Mouse (Mus musculus) hindlimb bud, embryonic 11.5 days (tissue): ENCODE data around the gene Gm17509.

Experiments used
- DNase-seq: peaks from one replicate; pipeline ENCODE4 v3.0.0-alpha.2; 2012; ENCODE audit warnings: low read depth, low spot score; ENCODE audit errors: extremely low spot score

The Gm17509 gene

GRCm38 (mm10) chr13:117220501-117221321 lies at the start of gene Gm17509:
Gene Gm17509 (minus strand): TSS chr13:117221075.
- no peak for DNase-seq

- no peak for DNase-seq
Measured at GRCm38 (mm10) chr13:117267963-117268362, 47.1 kb upstream of the Gm17509 start.

GRCm38 (mm10) chr13:117266156-117266555 lies 45.3 kb upstream of the Gm17509 start:
- no peak for DNase-seq

- DNase-seq = no peak
Measured at GRCm38 (mm10) chr13:117260704-117261103, 39.8 kb upstream of the Gm17509 start.

GRCm38 (mm10) chr13:117242621-117243020 lies 21.7 kb upstream of the Gm17509 start:
- DNase-seq = no peak

GRCm38 (mm10) chr13:117242063-117242462 lies 21.2 kb upstream of the Gm17509 start:
- DNase-seq = no peak

GRCm38 (mm10) chr13:117237111-117237510 lies 16.2 kb upstream of the Gm17509 start:
- DNase-seq = no peak

- DNase-seq = no peak
Measured at GRCm38 (mm10) chr13:117235530-117236212, 14.8 kb upstream of the Gm17509 start.

- no peak for DNase-seq
Measured at GRCm38 (mm10) chr13:117234486-117234885, 13.6 kb upstream of the Gm17509 start.

GRCm38 (mm10) chr13:117233808-117234207 lies 12.9 kb upstream of the Gm17509 start:
- DNase-seq = no peak

- DNase-seq = no peak
Measured at GRCm38 (mm10) chr13:117230371-117231110, 9.7 kb upstream of the Gm17509 start.

GRCm38 (mm10) chr13:117225561-117225960 lies 4.7 kb upstream of the Gm17509 start:
- no peak for DNase-seq

GRCm38 (mm10) chr13:117224901-117225300 lies 4.0 kb upstream of the Gm17509 start:
- DNase-seq = no peak

- no peak for DNase-seq
Measured at GRCm38 (mm10) chr13:117223125-117223524, 2.2 kb upstream of the Gm17509 start.

GRCm38 (mm10) chr13:117219871-117220500 lies 889 bp downstream of the Gm17509 start:
- no peak for DNase-seq

GRCm38 (mm10) chr13:117218092-117218491 lies 2.8 kb downstream of the Gm17509 start:
- no peak for DNase-seq

GRCm38 (mm10) chr13:117217621-117218020 lies 3.3 kb downstream of the Gm17509 start:
- no peak for DNase-seq

- DNase-seq = no peak
Measured at GRCm38 (mm10) chr13:117216752-117217363, 4.0 kb downstream of the Gm17509 start.

- DNase-seq = no peak
Measured at GRCm38 (mm10) chr13:117216126-117216525, 4.7 kb downstream of the Gm17509 start.

- DNase-seq = no peak
Measured at GRCm38 (mm10) chr13:117215481-117215880, 5.4 kb downstream of the Gm17509 start.
